Mouse (Mus musculus): ENCODE data around the gene Mrpl16. TPM values are rescaled to one million over a fixed set of nuclear protein-coding genes. Genes with fewer than 3 reads are reported as not detected.

Gene Mrpl16
- polyA plus RNA-seq, 1 experiment = 19.5 TPM

DNA sequence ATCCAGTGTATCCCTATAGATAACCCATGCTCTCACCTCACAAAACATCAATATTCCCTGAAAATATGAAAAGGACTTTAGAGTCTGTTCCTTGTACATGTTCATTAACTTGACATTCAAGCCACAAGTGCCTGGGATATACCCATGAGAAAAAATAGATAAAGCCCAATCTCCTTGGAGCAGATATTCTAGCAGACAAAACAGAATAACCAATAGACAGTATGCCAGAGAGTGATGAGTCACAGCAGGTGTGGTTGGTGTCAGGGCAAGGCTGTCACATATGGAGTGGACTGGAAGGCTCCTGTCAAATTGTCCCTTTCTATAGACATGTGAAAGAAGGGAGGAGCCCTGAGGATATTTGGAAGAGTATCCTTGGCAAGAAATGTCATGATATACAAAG is 24.5 kb upstream of the Mrpl16 start:
- H3K27me3 ChIP-seq (ENCODE audit: control insufficient read depth, insufficient read depth, low read length) = no peaks in the 10 kb centered on the region
- no peak overlapping the region for H3K4me3 ChIP-seq (ENCODE audit: control insufficient read depth, low read depth, low read length)
- H3K36me3 ChIP-seq (ENCODE audit: control insufficient read depth, insufficient read depth, low read length) = no peaks in the 10 kb centered on the region
- no peak overlapping the region for H3K27ac ChIP-seq (ENCODE audit: control insufficient read depth, insufficient read depth, low read depth, low read length)
- H3K4me1 ChIP-seq (ENCODE audit: control insufficient read depth, insufficient read depth, low read length) = no peaks in the 10 kb centered on the region
- TF ChIP-seq CTCF (IDR thresholded peaks at IDR 0.05; ENCODE audit: control insufficient read depth, insufficient read depth, insufficient replicate concordance, low read depth, low read length) (no peak), POLR2A (IDR thresholded peaks at IDR 0.05; ENCODE audit: control insufficient read depth, low read depth, low read length) (no peak)

DNA sequence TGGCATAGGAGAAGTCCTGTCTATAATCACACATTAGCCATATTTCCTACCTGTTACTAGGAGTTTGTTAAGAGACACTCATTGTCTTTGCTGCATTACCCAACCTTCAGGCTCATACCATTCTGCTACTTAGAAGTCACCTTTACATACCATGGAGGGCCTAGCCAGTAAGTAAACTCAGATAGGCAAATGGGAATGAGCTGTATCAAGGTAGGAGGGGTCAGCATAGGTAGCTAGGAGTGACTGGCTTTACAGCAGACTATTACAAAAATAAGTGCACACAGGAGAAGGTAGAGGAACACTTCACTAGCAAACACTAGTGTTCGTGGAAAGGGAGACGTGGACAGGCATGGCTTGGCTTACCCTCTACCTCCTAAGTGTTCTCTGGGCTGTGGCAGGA is 22.9 kb upstream of the Mrpl16 start, which contains the start of gene Gif:
Gif (plus strand) TSS at position 257 of the 400 bp plus-strand sequence.
- H3K27ac ChIP-seq (ENCODE audit: control insufficient read depth, insufficient read depth, low read depth, low read length) = no peak within 1 kb of the TSS
- H3K4me1 ChIP-seq (ENCODE audit: control insufficient read depth, insufficient read depth, low read length) = no peaks in the 10 kb centered on the region
- no peaks in the 10 kb centered on the region for H3K27me3 ChIP-seq (ENCODE audit: control insufficient read depth, insufficient read depth, low read length)
- H3K36me3 ChIP-seq (ENCODE audit: control insufficient read depth, insufficient read depth, low read length) = no peaks in the 10 kb centered on the region
- TF ChIP-seq POLR2A (IDR thresholded peaks at IDR 0.05; ENCODE audit: control insufficient read depth, low read depth, low read length) (no peak), CTCF (IDR thresholded peaks at IDR 0.05; ENCODE audit: control insufficient read depth, insufficient read depth, insufficient replicate concordance, low read depth, low read length) (no peak)
- no peak within 1 kb of the TSS for H3K4me3 ChIP-seq (ENCODE audit: control insufficient read depth, low read depth, low read length)

DNA sequence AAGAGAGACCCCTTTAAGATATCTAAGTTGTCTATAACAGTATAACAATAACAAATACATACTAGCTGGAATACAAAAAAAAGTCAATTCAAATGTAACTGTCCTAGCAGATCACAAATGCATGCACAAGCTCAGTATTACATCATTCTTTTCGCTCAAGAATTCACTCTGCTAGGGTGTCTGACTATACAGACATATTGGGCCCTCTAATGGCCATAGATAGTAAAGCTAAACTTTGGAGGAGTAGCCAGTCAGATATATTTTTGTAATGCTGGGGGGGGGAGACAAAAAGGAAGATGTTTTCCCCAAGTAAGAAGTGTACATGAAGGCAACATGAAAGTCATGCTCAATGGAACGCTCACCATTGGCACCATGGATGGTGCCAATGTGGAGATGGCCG is 5.1 kb upstream of the Mrpl16 start:
- H3K27me3 ChIP-seq (ENCODE audit: control insufficient read depth, insufficient read depth, low read length) = no peaks in the 10 kb centered on the region
- TF ChIP-seq CTCF (IDR thresholded peaks at IDR 0.05; ENCODE audit: control insufficient read depth, insufficient read depth, insufficient replicate concordance, low read depth, low read length) (no peak), POLR2A (IDR thresholded peaks at IDR 0.05; ENCODE audit: control insufficient read depth, low read depth, low read length) (no peak)
- no peaks in the 10 kb centered on the region for H3K36me3 ChIP-seq (ENCODE audit: control insufficient read depth, insufficient read depth, low read length)
- no peak overlapping the region for H3K27ac ChIP-seq (ENCODE audit: control insufficient read depth, insufficient read depth, low read depth, low read length)
- H3K4me3 ChIP-seq (ENCODE audit: control insufficient read depth, low read depth, low read length) = no peak overlapping the region
- H3K4me1 ChIP-seq (ENCODE audit: control insufficient read depth, insufficient read depth, low read length) = no peaks in the 10 kb centered on the region

DNA sequence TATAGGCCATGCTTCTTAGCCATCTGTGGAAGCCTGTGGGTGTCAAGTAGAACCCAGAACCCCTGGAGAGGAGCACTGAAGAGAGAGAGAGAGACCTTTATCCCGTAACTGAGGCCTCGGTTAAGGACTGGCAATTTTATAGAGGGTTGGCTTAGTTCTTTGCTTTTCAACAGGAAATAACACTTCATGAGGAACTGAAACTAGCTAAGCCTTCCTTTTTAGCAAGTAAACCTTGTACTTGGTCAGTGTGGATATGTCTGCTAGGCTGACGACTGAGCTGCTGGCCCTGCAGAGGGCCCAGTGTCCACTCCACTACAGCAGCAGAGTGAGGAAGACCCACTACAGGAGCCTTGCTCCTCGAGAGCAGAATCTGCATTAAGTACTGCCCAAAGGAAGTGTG is 3.8 kb upstream of the Mrpl16 start:
- H3K4me1 ChIP-seq (ENCODE audit: control insufficient read depth, insufficient read depth, low read length) = no peaks in the 10 kb centered on the region
- no peaks in the 10 kb centered on the region for H3K27me3 ChIP-seq (ENCODE audit: control insufficient read depth, insufficient read depth, low read length)
- no peak overlapping the region for H3K27ac ChIP-seq (ENCODE audit: control insufficient read depth, insufficient read depth, low read depth, low read length)
- TF ChIP-seq POLR2A (IDR thresholded peaks at IDR 0.05; ENCODE audit: control insufficient read depth, low read depth, low read length) (no peak), CTCF (IDR thresholded peaks at IDR 0.05; ENCODE audit: control insufficient read depth, insufficient read depth, insufficient replicate concordance, low read depth, low read length) (no peak)
- H3K36me3 ChIP-seq (ENCODE audit: control insufficient read depth, insufficient read depth, low read length) = no peaks in the 10 kb centered on the region
- H3K4me3 ChIP-seq (ENCODE audit: control insufficient read depth, low read depth, low read length) = no peak overlapping the region

DNA sequence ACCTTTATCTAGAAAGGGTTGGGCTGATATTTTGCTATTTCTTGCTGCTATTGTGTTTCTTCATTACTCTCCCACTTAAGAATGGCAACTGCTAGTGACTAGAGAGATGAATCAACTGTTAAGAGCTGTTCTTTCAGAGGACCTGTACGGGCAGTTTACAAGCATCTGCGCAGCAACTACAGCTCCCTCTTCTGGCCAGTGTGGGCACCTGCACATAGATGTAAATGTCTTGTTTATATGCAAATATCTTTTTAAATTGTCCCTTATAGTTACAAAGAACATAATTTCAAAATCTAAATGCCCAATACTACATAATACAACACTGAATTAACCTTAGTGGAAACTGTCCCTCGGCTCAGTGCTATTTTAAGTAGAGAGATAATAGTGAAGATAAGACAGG is 2.0 kb upstream of the Mrpl16 start:
- Histone ChIP-seq H3K27me3 (ENCODE audit: control insufficient read depth, insufficient read depth, low read length) (no peaks in the 10 kb centered on the region), H3K27ac (ENCODE audit: control insufficient read depth, insufficient read depth, low read depth, low read length) (no peak overlapping the region), H3K4me1 (ENCODE audit: control insufficient read depth, insufficient read depth, low read length) (no peaks in the 10 kb centered on the region), H3K36me3 (ENCODE audit: control insufficient read depth, insufficient read depth, low read length) (no peaks in the 10 kb centered on the region; the same call in 1 of the 2 replicates), H3K4me3 (ENCODE audit: control insufficient read depth, low read depth, low read length) (no peak overlapping the region)
- peak; percentile 59; the same call in 1 of the 2 replicates for TF ChIP-seq CTCF (IDR thresholded peaks at IDR 0.05; ENCODE audit: control insufficient read depth, insufficient read depth, insufficient replicate concordance, low read depth, low read length)
- no peak for TF ChIP-seq POLR2A (IDR thresholded peaks at IDR 0.05; ENCODE audit: control insufficient read depth, low read depth, low read length)

GRCm38 (mm10) chr19:11769257-11769920 is 802 bp upstream of the Mrpl16 start:
- H3K4me1 ChIP-seq (ENCODE audit: control insufficient read depth, insufficient read depth, low read length) = no peaks in the 10 kb centered on the region
- no peaks in the 10 kb centered on the region; the same call in 1 of the 2 replicates for H3K36me3 ChIP-seq (ENCODE audit: control insufficient read depth, insufficient read depth, low read length)
- H3K27me3 ChIP-seq (ENCODE audit: control insufficient read depth, insufficient read depth, low read length) = no peaks in the 10 kb centered on the region
- TF ChIP-seq CTCF (IDR thresholded peaks at IDR 0.05; ENCODE audit: control insufficient read depth, insufficient read depth, insufficient replicate concordance, low read depth, low read length) = no peak
- no peak for TF ChIP-seq POLR2A (IDR thresholded peaks at IDR 0.05; ENCODE audit: control insufficient read depth, low read depth, low read length)
- no peak overlapping the region for H3K27ac ChIP-seq (ENCODE audit: control insufficient read depth, insufficient read depth, low read depth, low read length)
- no peak overlapping the region for H3K4me3 ChIP-seq (ENCODE audit: control insufficient read depth, low read depth, low read length)

DNA sequence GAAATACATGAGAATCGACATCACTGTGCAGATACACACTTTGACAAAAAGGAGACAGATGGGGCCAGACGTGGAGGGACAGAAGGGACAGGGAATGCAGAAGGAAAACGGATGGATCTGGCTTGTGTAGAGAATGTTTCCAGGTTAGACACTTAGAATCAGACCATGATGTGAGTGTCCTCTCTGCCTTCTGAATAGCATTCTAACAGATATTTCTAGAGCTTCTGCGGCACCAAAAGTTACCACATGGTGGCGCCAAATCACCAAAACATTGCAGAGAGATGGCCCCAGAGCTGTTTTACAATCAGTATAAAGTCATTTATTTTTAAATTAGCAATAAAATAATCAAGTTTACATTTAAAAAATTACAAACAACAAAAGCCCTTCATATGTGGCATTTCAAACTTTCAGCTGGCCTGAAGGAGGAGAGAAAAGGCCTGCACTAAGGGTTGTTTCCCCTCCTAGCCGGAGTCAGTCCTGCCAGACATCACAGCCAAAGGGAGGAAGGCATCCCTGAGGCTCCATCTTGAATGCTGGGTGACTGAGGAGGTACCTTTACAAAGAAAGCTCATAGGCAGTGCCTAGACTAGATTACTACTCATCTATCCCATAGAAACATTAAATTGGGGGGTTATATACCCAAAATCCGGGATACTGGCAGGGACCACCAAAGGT is 7.1 kb downstream of the Mrpl16 start:
- TF ChIP-seq CTCF (IDR thresholded peaks at IDR 0.05; ENCODE audit: control insufficient read depth, insufficient read depth, insufficient replicate concordance, low read depth, low read length) (no peak), POLR2A (IDR thresholded peaks at IDR 0.05; ENCODE audit: control insufficient read depth, low read depth, low read length) (no peak)
- H3K27me3 ChIP-seq (ENCODE audit: control insufficient read depth, insufficient read depth, low read length) = no peaks in the 10 kb centered on the region
- no peak overlapping the region for H3K27ac ChIP-seq (ENCODE audit: control insufficient read depth, insufficient read depth, low read depth, low read length)
- H3K4me1 ChIP-seq (ENCODE audit: control insufficient read depth, insufficient read depth, low read length) = no peaks in the 10 kb centered on the region
- no peaks in the 10 kb centered on the region; the same call in 1 of the 2 replicates for H3K36me3 ChIP-seq (ENCODE audit: control insufficient read depth, insufficient read depth, low read length)
- no peak overlapping the region for H3K4me3 ChIP-seq (ENCODE audit: control insufficient read depth, low read depth, low read length)
